Mouse (Mus musculus) limb, embryonic 15.5 days (tissue): Measurements from ENCODE around the gene Pde7b. TPM values are rescaled to one million over a fixed set of nuclear protein-coding genes. Genes with fewer than 3 reads are reported as not detected.

Experiments
- ATAC-seq: fragments of 200-750 bp; cut with Nextera tagmentation; 2 replicates; pipeline ENCODE4 v1.8.0; 2017; ENCODE audit warnings: low read depth, moderate TSS enrichment; ENCODE audit not compliant: insufficient number of reproducible peaks, low FRiP score, low TSS enrichment
- H3K27ac ChIP-seq: fragments of 300-500 bp; sonication (generic); 2 replicates; pipeline ENCODE4 v1.5.1; 2015; ENCODE audit warnings: moderate library complexity, mild to moderate bottlenecking, inconsistent platforms
- H3K27me3 ChIP-seq: fragments of 300-500 bp; sonication (generic); 2 replicates; pipeline ENCODE4 v1.6.1; 2015; ENCODE audit warnings: inconsistent platforms
- H3K36me3 ChIP-seq: fragments of 300-500 bp; sonication (generic); 2 replicates; pipeline ENCODE4 v1.6.1; 2015; ENCODE audit warnings: inconsistent platforms
- H3K4me1 ChIP-seq: fragments of 300-500 bp; sonication (generic); 2 replicates; pipeline ENCODE4 v1.6.1; 2015; ENCODE audit warnings: inconsistent platforms
- H3K4me2 ChIP-seq: fragments of 300-500 bp; sonication (generic); 2 replicates; pipeline ENCODE4 v1.6.1; 2015; ENCODE audit warnings: mild to moderate bottlenecking, inconsistent platforms
- H3K4me3 ChIP-seq: fragments of 300-500 bp; sonication (generic); 2 replicates; pipeline ENCODE4 v1.5.1; 2015; ENCODE audit warnings: mild to moderate bottlenecking, inconsistent platforms
- H3K9ac ChIP-seq: fragments of 300-500 bp; sonication (generic); 2 replicates; pipeline ENCODE4 v1.6.1; 2015; ENCODE audit warnings: inconsistent platforms
- H3K9me3 ChIP-seq: fragments of 300-500 bp; sonication (generic); 2 replicates; pipeline ENCODE4 v1.6.1; 2016; ENCODE audit warnings: inconsistent platforms
- WGBS: fragments of 180-500 bp; shearing (Covaris S2); methylation state at CpG from one replicate; pipeline ENCODE4 v1.1.7; 2015; 5-methylcytosine and 5-hydroxymethylcytosine counted together
- polyA plus RNA-seq: library from polyadenylated mRNA; unstranded; fragments of >200 nt; fragmentation: Nextera tagmentation; extraction: Ambion mirVana; gene quantifications from 2 replicates; pipeline ENCODE4 v1.2.1, GENCODE M21; 2015

Pde7b gene
- polyA plus RNA-seq, 1 experiment from 2014 or later, result 7.8 TPM

GRCm38 (mm10) chr10:20632256-20633084, 92.4 kb downstream of the Pde7b start:
- no peak overlapping the region for H3K4me3 ChIP-seq
- peak overlapping the region; percentile 73 for H3K27ac ChIP-seq
- H3K9me3 ChIP-seq, result no peaks in the 10 kb centered on the region
- 0 out of 2 replicates have a peak, but pooled peaks have one; percentile 48 for ATAC-seq
- H3K27me3 ChIP-seq, result peaks cover 4% of the 10 kb centered on the region; the same call in 1 of the 2 replicates
- H3K4me1 ChIP-seq, result peaks cover 31% of the 10 kb centered on the region
- no peak overlapping the region for H3K4me2 ChIP-seq
- H3K36me3 ChIP-seq, result no peaks in the 10 kb centered on the region
- H3K9ac ChIP-seq, result no peak overlapping the region
- 26% methylated on average over 14 of the region's 14 CpGs for WGBS

GRCm38 (mm10) chr10:20630122-20630521, 94.8 kb downstream of the Pde7b start:
- no peak overlapping the region for H3K4me3 ChIP-seq
- no peak overlapping the region for H3K9ac ChIP-seq
- H3K4me2 ChIP-seq, result no peak overlapping the region
- H3K27me3 ChIP-seq, result peaks cover 4% of the 10 kb centered on the region; the same call in 1 of the 2 replicates
- H3K27ac ChIP-seq, result no peak overlapping the region
- H3K9me3 ChIP-seq, result no peaks in the 10 kb centered on the region
- no peak for ATAC-seq
- peaks cover 23% of the 10 kb centered on the region for H3K4me1 ChIP-seq
- 27% methylated on average over 7 of the region's 7 CpGs for WGBS
- no peaks in the 10 kb centered on the region for H3K36me3 ChIP-seq

GRCm38 (mm10) chr10:20625702-20626375, 99.0 kb downstream of the Pde7b start:
- Histone ChIP-seq H3K4me1 (peaks cover 6% of the 10 kb centered on the region), H3K9me3 (no peaks in the 10 kb centered on the region), H3K4me2 (no peak overlapping the region), H3K27me3 (0 out of 2 replicates have a peak, but pooled peaks cover 4% of the 10 kb centered on the region), H3K36me3 (no peaks in the 10 kb centered on the region), H3K4me3 (no peak overlapping the region), H3K27ac (no peak overlapping the region), H3K9ac (no peak overlapping the region)
- ATAC-seq, result no peak
- WGBS, result 90% methylated on average over 16 of the region's 16 CpGs

GRCm38 (mm10) chr10:20621661-20622454, 103.0 kb downstream of the Pde7b start:
- H3K27me3 ChIP-seq, result no peaks in the 10 kb centered on the region
- H3K36me3 ChIP-seq, result no peaks in the 10 kb centered on the region
- H3K27ac ChIP-seq, result no peak overlapping the region
- no peak overlapping the region for H3K9ac ChIP-seq
- WGBS, result 83% methylated on average over 8 of the region's 8 CpGs
- H3K4me2 ChIP-seq, result no peak overlapping the region
- H3K9me3 ChIP-seq, result no peaks in the 10 kb centered on the region
- H3K4me1 ChIP-seq, result no peaks in the 10 kb centered on the region
- no peak overlapping the region for H3K4me3 ChIP-seq
- no peak for ATAC-seq

GRCm38 (mm10) chr10:20606007-20606406, 118.9 kb downstream of the Pde7b start:
- H3K9ac ChIP-seq, result no peak overlapping the region
- no peak for ATAC-seq
- H3K4me1 ChIP-seq, result no peaks in the 10 kb centered on the region
- H3K36me3 ChIP-seq, result no peaks in the 10 kb centered on the region
- no peaks in the 10 kb centered on the region for H3K9me3 ChIP-seq
- H3K27ac ChIP-seq, result no peak overlapping the region
- no peak overlapping the region for H3K4me2 ChIP-seq
- H3K27me3 ChIP-seq, result no peaks in the 10 kb centered on the region
- 42% methylated on average over 2 of the region's 2 CpGs for WGBS
- H3K4me3 ChIP-seq, result no peak overlapping the region

- WGBS, result 59% methylated on average over 5 of the region's 5 CpGs
- ATAC-seq, result no peak
- no peaks in the 10 kb centered on the region for H3K27me3 ChIP-seq
- H3K9me3 ChIP-seq, result no peaks in the 10 kb centered on the region
- H3K4me1 ChIP-seq, result 0 out of 2 replicates have a peak, but pooled peaks cover 2% of the 10 kb centered on the region
- no peak overlapping the region for H3K9ac ChIP-seq
- H3K4me3 ChIP-seq, result no peak overlapping the region
- H3K27ac ChIP-seq, result no peak overlapping the region
- no peaks in the 10 kb centered on the region for H3K36me3 ChIP-seq
- no peak overlapping the region for H3K4me2 ChIP-seq
Observed at GRCm38 (mm10) chr10:20595107-20595810, 129.6 kb downstream of the Pde7b start.

GRCm38 (mm10) chr10:20594015-20594414, 130.9 kb downstream of the Pde7b start:
- H3K4me3 ChIP-seq, result no peak overlapping the region
- H3K36me3 ChIP-seq, result no peaks in the 10 kb centered on the region
- no peak overlapping the region for H3K4me2 ChIP-seq
- 59% methylated on average over 5 of the region's 5 CpGs for WGBS
- no peaks in the 10 kb centered on the region for H3K4me1 ChIP-seq
- H3K9me3 ChIP-seq, result no peaks in the 10 kb centered on the region
- H3K9ac ChIP-seq, result no peak overlapping the region
- ATAC-seq, result no peak
- no peaks in the 10 kb centered on the region for H3K27me3 ChIP-seq
- no peak overlapping the region for H3K27ac ChIP-seq

- no peak overlapping the region for H3K4me2 ChIP-seq
- H3K9ac ChIP-seq, result no peak overlapping the region
- no peaks in the 10 kb centered on the region for H3K9me3 ChIP-seq
- H3K4me3 ChIP-seq, result no peak overlapping the region
- no peaks in the 10 kb centered on the region for H3K27me3 ChIP-seq
- no peaks in the 10 kb centered on the region for H3K36me3 ChIP-seq
- 33% methylated on average over 7 of the region's 7 CpGs for WGBS
- H3K27ac ChIP-seq, result no peak overlapping the region
- H3K4me1 ChIP-seq, result no peaks in the 10 kb centered on the region
- ATAC-seq, result no peak
Observed at GRCm38 (mm10) chr10:20590100-20590499, 134.8 kb downstream of the Pde7b start.

- no peaks in the 10 kb centered on the region for H3K9me3 ChIP-seq
- no peak overlapping the region for H3K27ac ChIP-seq
- H3K4me2 ChIP-seq, result no peak overlapping the region
- no peaks in the 10 kb centered on the region for H3K4me1 ChIP-seq
- no peak for ATAC-seq
- H3K27me3 ChIP-seq, result no peaks in the 10 kb centered on the region
- no peak overlapping the region for H3K4me3 ChIP-seq
- no peaks in the 10 kb centered on the region for H3K36me3 ChIP-seq
- 81% methylated on average over 4 of the region's 4 CpGs for WGBS
- H3K9ac ChIP-seq, result no peak overlapping the region
Observed at GRCm38 (mm10) chr10:20585959-20586358, 138.9 kb downstream of the Pde7b start.

- H3K36me3 ChIP-seq, result no peaks in the 10 kb centered on the region
- no peak overlapping the region for H3K27ac ChIP-seq
- 94% methylated on average over 11 of the region's 11 CpGs for WGBS
- 0 out of 2 replicates have a peak, but pooled peaks cover 4% of the 10 kb centered on the region for H3K4me1 ChIP-seq
- no peaks in the 10 kb centered on the region for H3K9me3 ChIP-seq
- H3K4me2 ChIP-seq, result no peak overlapping the region
- no peak for ATAC-seq
- no peaks in the 10 kb centered on the region for H3K27me3 ChIP-seq
- no peak overlapping the region for H3K4me3 ChIP-seq
- no peak overlapping the region for H3K9ac ChIP-seq
Observed at GRCm38 (mm10) chr10:20575002-20575401, 149.9 kb downstream of the Pde7b start.

- Histone ChIP-seq H3K4me3 (no peak overlapping the region), H3K36me3 (no peaks in the 10 kb centered on the region), H3K27me3 (no peaks in the 10 kb centered on the region), H3K4me1 (0 out of 2 replicates have a peak, but pooled peaks cover 4% of the 10 kb centered on the region), H3K4me2 (no peak overlapping the region), H3K9ac (no peak overlapping the region), H3K27ac (no peak overlapping the region), H3K9me3 (no peaks in the 10 kb centered on the region)
- ATAC-seq, result no peak
- WGBS, result 96% methylated on average over 1 of the region's 1 CpGs
Observed at GRCm38 (mm10) chr10:20574414-20574813, 150.5 kb downstream of the Pde7b start.
